Mouse (Mus musculus) liver, embryonic 16.5 days (tissue): ENCODE measurements around the gene 4933417A18Rik. TPM values are rescaled to one million over a fixed set of nuclear protein-coding genes. Genes with fewer than 3 reads are reported as not detected.
A peak's percentile ranks its signal among the peaks of the same experiment; 100 is the strongest.

Source experiments
- ATAC-seq: fragments of 200-750 bp; cut with Nextera tagmentation; 2 replicates; pipeline ENCODE4 v1.8.0; 2017; ENCODE audit warnings: low read depth, mild to moderate bottlenecking, moderate number of reproducible peaks, moderate library complexity
- H3K27ac ChIP-seq: fragments of 300-500 bp; sonication (generic); 2 replicates; pipeline ENCODE4 v1.5.1; 2014; ENCODE audit warnings: mild to moderate bottlenecking, low read length
- H3K27me3 ChIP-seq: fragments of 300-500 bp; sonication (generic); 2 replicates; pipeline ENCODE4 v1.6.1; 2014; ENCODE audit warnings: low read depth, low read length, mixed read lengths; ENCODE audit not compliant: control insufficient read depth, insufficient read depth
- H3K36me3 ChIP-seq: fragments of 300-500 bp; sonication (generic); 2 replicates; pipeline ENCODE4 v1.6.1; 2014; ENCODE audit warnings: mild to moderate bottlenecking; ENCODE audit not compliant: control insufficient read depth, insufficient read depth
- H3K4me1 ChIP-seq: fragments of 300-500 bp; sonication (generic); 2 replicates; pipeline ENCODE4 v1.6.1; 2014; ENCODE audit warnings: low read depth, low read length, mixed read lengths; ENCODE audit not compliant: control insufficient read depth
- H3K4me2 ChIP-seq: fragments of 300-500 bp; sonication (generic); 2 replicates; pipeline ENCODE4 v1.6.1; 2014; ENCODE audit warnings: low read depth, low read length, mixed read lengths
- H3K4me3 ChIP-seq: fragments of 300-500 bp; sonication (generic); 2 replicates; pipeline ENCODE4 v1.5.1; 2014; ENCODE audit warnings: low read depth, mild to moderate bottlenecking, low read length
- H3K9ac ChIP-seq: fragments of 300-500 bp; sonication (generic); 2 replicates; pipeline ENCODE4 v1.6.1; 2014; ENCODE audit warnings: low read depth, low read length
- H3K9me3 ChIP-seq: fragments of 300-500 bp; sonication (generic); replicated peaks from 2 replicates; pipeline ENCODE4 v1.6.1; 2016; ENCODE audit warnings: low read length; ENCODE audit not compliant: control insufficient read depth
- WGBS: fragments of 180-500 bp; shearing (Covaris S2); extraction: QIAGEN DNeasy Blood & Tissue Kit; methylation state at CpG from one replicate; pipeline ENCODE4 v1.1.7; 2014; ENCODE audit not compliant: insufficient replicate concordance; 5-methylcytosine and 5-hydroxymethylcytosine counted together
- polyA plus RNA-seq: library from polyadenylated mRNA; unstranded; fragments of >200 nt; fragmentation: Nextera tagmentation; extraction: Ambion mirVana; gene quantifications from 2 replicates; pipeline ENCODE4 v1.2.1, GENCODE M21; 2015

Gene 4933417A18Rik
- polyA plus RNA-seq, 1 experiment from 2014 or later = not detected

- ATAC-seq = no peak
- Histone ChIP-seq H3K36me3 (0 out of 2 replicates have a peak, but pooled peaks cover 4% of the 10 kb centered on the region), H3K4me2 (no peak overlapping the region), H3K4me3 (no peak overlapping the region), H3K4me1 (peaks cover 23% of the 10 kb centered on the region), H3K9ac (no peak overlapping the region), H3K9me3 (no peaks in the 10 kb centered on the region), H3K27me3 (no peaks in the 10 kb centered on the region), H3K27ac (no peak overlapping the region)
- WGBS = 52% methylated on average over 4 of the region's 4 CpGs
These were observed 67.5 kb downstream of the 4933417A18Rik start for GRCm38 (mm10) chr13:34991581-34992273.

- Histone ChIP-seq H3K4me3 (peak overlapping the region; percentile 77), H3K4me1 (peaks cover 23% of the 10 kb centered on the region), H3K9ac (peak overlapping the region; percentile 82), H3K36me3 (0 out of 2 replicates have a peak, but pooled peaks cover 4% of the 10 kb centered on the region), H3K27ac (no peak overlapping the region; the same call in 1 of the 2 replicates), H3K4me2 (peak overlapping the region; percentile 84), H3K27me3 (no peaks in the 10 kb centered on the region), H3K9me3 (no peaks in the 10 kb centered on the region)
- WGBS = 55% methylated on average over 4 of the region's 4 CpGs
- ATAC-seq = no peak
These were observed 68.9 kb downstream of the 4933417A18Rik start for GRCm38 (mm10) chr13:34993085-34993484.

- WGBS = under 1% methylated on average over 22 of the region's 22 CpGs
- H3K4me2 ChIP-seq = peak overlapping the region; percentile 84
- peak; percentile 58 for ATAC-seq
- 0 out of 2 replicates have a peak, but pooled peaks cover 4% of the 10 kb centered on the region for H3K36me3 ChIP-seq
- no peaks in the 10 kb centered on the region for H3K27me3 ChIP-seq
- no peaks in the 10 kb centered on the region for H3K9me3 ChIP-seq
- H3K4me1 ChIP-seq = peaks cover 23% of the 10 kb centered on the region
- H3K27ac ChIP-seq = peak overlapping the region; percentile 81
- peak overlapping the region; percentile 82 for H3K9ac ChIP-seq
- peak overlapping the region; percentile 77 for H3K4me3 ChIP-seq
These were observed 69.4 kb downstream of the 4933417A18Rik start for GRCm38 (mm10) chr13:34993595-34993982.

- Histone ChIP-seq H3K9me3 (no peaks in the 10 kb centered on the region), H3K4me3 (peak overlapping the region; percentile 77), H3K36me3 (0 out of 2 replicates have a peak, but pooled peaks cover 3% of the 10 kb centered on the region), H3K4me2 (peak overlapping the region; percentile 84), H3K9ac (peak overlapping the region; percentile 82), H3K27ac (peak overlapping the region; percentile 81), H3K4me1 (peaks cover 23% of the 10 kb centered on the region), H3K27me3 (no peaks in the 10 kb centered on the region)
- WGBS = under 1% methylated on average over 33 of the region's 33 CpGs
- peak; percentile 97 for ATAC-seq
These were observed 70.0 kb downstream of the 4933417A18Rik start for GRCm38 (mm10) chr13:34993983-34994811.

- no peak overlapping the region for H3K9ac ChIP-seq
- no peak overlapping the region for H3K4me2 ChIP-seq
- no peak for ATAC-seq
- no peak overlapping the region for H3K4me3 ChIP-seq
- H3K36me3 ChIP-seq = no peaks in the 10 kb centered on the region
- H3K27me3 ChIP-seq = no peaks in the 10 kb centered on the region
- no peaks in the 10 kb centered on the region for H3K9me3 ChIP-seq
- H3K27ac ChIP-seq = no peak overlapping the region
- WGBS = 52% methylated on average over 2 of the region's 2 CpGs
- peaks cover 23% of the 10 kb centered on the region for H3K4me1 ChIP-seq
These were observed 71.7 kb downstream of the 4933417A18Rik start for GRCm38 (mm10) chr13:34995925-34996324.

Other genes starting within 250 kb of the 4933417A18Rik start
- 0.09 and 0.22 TPM in 2 replicates for gene Fam50b, start 189.6 kb upstream of the 4933417A18Rik start, polyA plus RNA-seq
- gene Prpf4b, start 49.1 kb upstream of the 4933417A18Rik start, polyA plus RNA-seq = 29.1 and 34.4 TPM in 2 replicates
- 0.16 and 0.18 TPM in 2 replicates for gene Fam217a, start 99 bp upstream of the 4933417A18Rik start, polyA plus RNA-seq
- gene Eci3, start 39.4 kb downstream of the 4933417A18Rik start, polyA plus RNA-seq = 0.06 and 0.09 TPM in 2 replicates
- gene Eci2, start 102.7 kb downstream of the 4933417A18Rik start, polyA plus RNA-seq = 46.4 and 48.7 TPM in 2 replicates